Mouse (Mus musculus) embryo, embryonic 11.5 days (tissue): ENCODE results near the gene Pex6.
A peak's percentile ranks its signal among the peaks of the same experiment; 100 is the strongest.

Experiments
- DNase-seq: peaks from one replicate; pipeline ENCODE4 v3.0.0-alpha.2; 2012; ENCODE audit warnings: low read depth, low spot score

The Pex6 gene

GRCm38 (mm10) chr17:46701489-46701888 lies 9.8 kb upstream of the Pex6 start:
- DNase-seq: no peak

DNA sequence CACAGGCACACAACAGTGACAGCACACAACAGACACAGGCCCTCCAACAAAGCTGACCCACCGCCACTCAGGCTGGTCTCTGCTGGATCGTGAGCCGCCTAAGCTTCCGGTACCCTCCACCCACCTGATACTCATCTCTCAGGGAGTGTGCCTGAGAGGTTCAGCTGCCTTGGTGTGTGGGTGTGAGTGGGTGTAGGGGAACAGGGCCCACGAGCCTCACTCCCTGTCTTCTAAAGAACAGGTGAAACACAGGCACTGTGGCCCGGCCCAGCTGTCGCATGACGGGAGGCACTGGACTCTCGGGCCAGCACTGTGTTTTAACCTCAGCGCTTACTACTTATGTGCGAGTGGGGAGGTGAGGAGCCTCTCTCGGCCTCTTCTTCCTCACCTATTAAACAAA lies 9.2 kb upstream of the Pex6 start:
- DNase-seq: no peak

DNA sequence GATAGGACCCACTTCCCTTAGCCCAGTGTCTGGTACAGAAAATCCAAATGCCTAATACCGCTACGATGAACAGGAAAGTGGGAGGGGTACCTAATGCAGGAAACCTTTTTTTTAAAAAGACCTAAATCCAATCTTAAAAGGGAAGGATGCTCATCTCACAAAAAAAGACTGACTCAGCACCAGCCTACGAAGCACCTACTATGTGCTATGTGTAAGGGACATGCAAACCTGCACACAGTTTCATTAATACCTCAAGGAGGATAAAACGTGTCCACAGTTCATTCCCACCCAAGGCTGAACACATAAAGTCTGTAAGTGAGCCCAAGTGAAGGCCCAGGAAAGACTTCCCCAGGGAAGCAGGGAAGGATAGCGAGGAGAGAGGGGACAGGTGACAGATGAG lies 8.8 kb upstream of the Pex6 start:
- no peak for DNase-seq

- DNase-seq: no peak
Observed at GRCm38 (mm10) chr17:46703971-46704886, 7.0 kb upstream of the Pex6 start.

DNA sequence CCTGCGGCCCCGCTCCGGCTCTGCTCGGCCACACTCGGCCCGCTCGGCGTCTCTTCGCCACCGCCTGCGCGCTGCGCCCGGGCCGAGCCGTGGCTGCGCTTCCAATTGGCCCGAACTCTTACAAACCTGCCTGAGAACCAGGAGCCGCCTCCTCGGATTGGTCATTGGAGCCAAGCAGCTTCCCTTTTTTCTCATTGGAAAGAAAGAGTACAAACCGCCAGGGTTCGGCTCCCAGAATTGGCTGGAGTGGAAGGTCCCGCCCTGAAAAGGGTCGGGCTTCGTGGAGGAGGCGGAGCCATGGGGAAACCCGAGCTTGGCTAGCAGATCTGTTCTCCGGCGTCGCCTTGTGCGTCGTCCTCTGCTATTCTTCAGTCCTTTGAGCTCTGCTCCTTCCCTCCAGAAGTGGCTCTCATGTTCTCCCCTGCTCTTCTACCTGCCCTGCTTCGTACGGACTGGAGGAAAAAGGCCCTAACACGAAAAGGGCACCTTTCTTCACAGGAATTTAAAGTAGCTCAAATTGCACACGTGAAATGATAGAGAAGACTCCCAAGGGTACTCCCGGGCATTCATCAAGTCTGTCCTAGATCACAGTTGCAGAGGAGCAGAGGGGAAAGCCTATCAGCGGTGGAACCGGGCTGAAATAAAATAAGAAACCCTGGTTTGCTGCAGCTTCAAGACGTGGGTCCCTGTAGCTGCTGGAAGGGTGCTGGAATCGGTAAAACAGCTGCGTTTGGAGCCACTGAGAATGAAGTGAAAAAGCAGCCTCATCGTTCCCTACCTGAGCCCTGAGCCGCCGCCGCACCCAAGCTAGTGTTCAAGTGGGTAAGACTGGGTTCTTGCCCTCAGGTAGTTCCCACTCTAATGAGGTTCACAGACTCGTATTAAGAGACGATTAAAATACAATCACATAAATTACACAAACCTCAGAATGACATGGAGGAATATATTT lies 6.1 kb upstream of the Pex6 start, which contains the start of gene Ppp2r5d:
Gene Ppp2r5d (minus strand): TSS at position 225 of the 949 bp plus-strand sequence.
- DNase-seq: peak; percentile 94

DNA sequence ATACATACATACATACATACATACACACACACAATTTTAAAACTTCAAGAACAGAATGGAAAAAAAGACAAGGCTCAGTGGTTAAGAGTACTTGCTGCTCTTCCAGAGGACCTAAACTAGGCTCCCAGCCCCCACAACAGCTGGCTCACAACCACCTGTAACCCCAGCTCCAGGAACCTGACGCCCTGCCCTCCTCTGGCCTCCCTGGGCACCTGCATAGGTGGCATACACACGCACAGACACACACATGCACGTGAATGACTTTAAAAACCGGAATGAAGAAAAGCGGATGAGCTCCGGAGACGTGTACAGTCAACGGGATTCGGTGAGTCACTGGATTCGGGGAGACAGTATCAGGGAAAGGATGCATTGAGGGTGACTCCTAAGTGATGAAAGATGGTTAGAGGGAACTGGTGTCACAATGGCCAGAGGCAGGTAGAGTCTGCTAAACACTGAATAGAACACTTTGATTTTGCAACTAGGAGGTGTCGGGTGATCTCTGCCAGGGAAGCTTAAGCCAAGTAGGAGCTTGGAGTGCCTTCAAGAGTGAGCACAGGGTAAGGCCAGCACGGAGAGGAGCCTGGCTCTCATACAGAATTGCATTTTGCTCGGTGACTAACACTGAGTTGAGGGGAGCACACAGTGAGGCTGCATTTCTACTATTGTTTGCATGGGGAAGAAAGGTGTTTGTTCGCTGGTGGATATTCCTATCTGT lies 4.7 kb upstream of the Pex6 start:
- no peak for DNase-seq

DNA sequence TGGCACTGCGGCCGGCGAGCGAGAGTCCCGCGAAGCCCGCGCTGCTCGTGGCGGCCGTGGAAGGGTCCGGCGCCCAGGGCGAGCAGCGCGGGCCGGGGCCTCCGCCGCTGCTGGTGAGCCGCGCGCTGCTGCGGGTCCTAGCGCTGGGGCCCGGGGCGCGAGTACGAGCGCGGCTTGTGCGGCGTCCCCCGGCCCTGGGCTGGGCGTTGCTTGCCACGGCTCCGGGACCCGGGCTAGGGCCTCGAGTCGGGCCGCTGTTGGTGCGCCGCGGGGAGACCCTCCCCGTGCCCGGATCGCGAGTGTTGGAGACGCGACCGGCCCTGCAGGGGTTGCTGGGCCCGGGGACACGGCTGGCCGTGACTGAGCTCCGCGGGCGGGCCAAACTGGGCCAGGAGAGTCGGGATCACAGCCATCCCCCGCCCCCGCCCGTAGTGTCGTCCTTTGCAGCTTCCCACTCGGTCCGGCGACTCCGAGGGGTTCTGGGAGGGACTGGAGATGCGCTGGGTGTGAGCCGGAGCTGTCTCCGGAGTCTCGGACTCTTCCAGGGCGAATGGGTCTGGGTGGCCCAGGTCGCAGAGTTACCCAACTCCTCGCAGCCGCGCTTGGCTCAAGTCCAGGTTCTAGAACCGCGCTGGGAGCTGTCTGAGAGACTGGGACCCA lies 479 bp downstream of the Pex6 start:
- DNase-seq: no peak

GRCm38 (mm10) chr17:46712442-46712841 lies 1.2 kb downstream of the Pex6 start:
- no peak for DNase-seq

GRCm38 (mm10) chr17:46713849-46714248 lies 2.6 kb downstream of the Pex6 start:
- DNase-seq: no peak

DNA sequence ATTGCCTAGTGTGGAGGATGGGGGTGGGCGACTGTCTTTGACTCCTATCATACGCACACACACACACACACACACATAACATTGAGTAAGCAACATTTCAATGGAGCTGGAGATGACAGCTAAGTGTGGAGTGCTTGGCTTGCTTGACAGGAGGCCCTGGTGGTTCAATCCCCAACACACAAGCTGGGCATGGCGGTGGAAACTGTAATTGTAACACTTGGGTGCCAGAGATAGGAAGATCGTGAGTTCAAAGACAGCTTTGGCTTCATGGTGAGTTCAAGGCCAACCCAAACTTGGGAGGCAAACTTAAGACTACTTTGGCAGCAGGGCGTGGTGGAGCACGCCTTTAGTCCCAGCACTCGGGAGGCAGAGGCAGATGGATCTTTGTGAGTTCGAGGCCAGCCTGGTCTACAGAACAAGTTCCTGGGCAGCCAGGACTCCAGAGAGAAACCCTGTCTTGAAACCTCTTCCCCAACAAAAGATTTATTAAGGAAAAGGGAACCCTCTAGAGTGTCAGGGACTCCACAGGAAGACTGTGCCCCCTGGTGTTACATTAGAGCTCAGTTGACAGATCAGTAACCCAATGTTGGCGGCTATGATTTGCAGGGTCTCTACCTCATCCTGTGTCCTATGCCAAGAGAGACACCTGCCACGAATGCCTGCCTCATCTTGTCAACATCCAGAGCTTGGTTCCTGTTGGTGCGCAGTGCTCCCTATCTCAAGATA lies 3.7 kb downstream of the Pex6 start:
- DNase-seq: no peak

DNA sequence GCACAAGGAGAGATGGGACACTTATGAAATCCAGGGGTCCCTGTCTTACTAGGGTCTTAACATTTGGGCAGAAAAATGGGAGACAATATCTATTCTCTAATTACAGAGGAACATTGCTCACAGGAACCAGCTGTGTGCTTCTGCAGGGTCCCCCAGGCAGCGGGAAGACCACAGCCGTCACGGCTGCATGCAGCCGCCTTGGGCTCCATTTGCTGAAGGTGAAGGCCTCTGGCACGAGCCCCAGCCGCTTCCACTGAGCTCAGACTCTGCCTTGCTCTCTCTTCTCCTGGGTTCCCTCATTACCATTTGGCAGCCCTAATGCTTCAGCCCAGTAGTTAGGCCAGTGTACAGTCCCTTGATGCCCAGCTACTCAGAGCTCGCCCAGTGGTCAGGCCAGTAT lies 9.8 kb downstream of the Pex6 start:
- no peak for DNase-seq

GRCm38 (mm10) chr17:46724477-46725084 lies 13.3 kb downstream of the Pex6 start:
- no peak for DNase-seq

DNA sequence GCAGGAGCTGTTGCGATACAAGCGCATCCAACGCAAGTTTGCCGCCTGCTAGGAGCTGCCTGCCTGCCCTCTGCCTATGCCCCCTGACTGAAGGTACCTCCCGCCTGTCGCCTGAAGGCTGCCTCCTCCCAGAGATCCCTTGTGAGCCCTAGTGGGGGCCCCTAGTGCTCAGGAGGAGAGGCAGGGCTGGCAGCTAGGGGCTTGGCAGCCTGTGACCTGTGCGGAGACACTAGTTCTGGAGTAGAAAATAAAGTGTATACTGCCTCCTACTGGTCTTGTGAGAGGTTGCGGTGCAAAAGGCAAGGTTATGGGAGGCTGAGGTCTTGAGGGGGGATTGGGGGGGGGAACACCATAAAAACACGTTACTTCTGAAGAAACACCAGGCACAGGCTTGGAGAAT lies 14.0 kb downstream of the Pex6 start:
- DNase-seq: no peak

- no peak for DNase-seq
Observed at GRCm38 (mm10) chr17:46725731-46726645, 14.7 kb downstream of the Pex6 start.

DNA sequence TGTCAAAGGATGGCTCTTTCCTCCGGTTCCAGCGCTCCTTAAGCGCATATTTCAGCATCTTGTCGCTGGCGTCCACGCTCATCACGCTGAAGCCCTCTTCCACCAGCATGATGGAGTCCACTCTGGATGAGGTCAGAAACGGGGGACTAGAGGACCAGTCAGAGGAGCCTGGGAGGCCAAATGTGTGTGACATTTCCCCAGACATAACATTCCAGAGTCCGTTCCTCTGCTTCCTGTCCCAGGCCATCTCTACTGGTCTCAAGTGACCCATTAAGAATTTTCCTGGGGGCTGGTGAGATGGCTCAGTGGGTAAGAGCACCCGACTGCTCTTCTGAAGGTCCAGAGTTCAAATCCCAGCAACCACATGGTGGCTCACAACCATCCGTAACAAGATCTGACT lies 16.0 kb downstream of the Pex6 start:
- DNase-seq: no peak

- DNase-seq: no peak
Observed at GRCm38 (mm10) chr17:46728021-46728420, 16.8 kb downstream of the Pex6 start.

- DNase-seq: no peak
Observed at GRCm38 (mm10) chr17:46728496-46728895, 17.2 kb downstream of the Pex6 start.

GRCm38 (mm10) chr17:46728904-46729318 lies 17.6 kb downstream of the Pex6 start, which contains the start of gene Gnmt:
Gene Gnmt, minus strand, starts transcription at chr17:46729168.
- no peak for DNase-seq

DNA sequence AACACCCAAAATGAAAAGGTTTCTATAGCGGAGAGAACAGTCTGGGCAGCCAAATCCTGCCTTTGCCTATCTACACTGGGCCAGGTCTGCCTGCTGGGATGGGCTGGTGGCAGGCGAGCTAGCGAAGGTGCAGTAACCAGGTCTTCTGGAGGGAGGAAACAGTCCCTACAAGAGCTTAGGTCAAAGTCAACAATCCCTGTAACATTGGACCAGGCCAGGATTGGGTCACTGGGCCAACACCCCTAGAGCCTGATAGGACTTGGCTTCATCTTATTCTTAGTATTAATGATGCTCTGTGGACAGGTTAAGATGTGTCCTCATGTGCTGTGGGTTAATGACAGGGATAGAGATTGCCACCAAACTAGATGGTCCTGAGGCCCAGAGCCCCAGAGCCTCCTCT lies 22.8 kb downstream of the Pex6 start:
- no peak for DNase-seq
